Mouse (Mus musculus) intestine, embryonic 16.5 days (tissue): ENCODE measurements at regions not wholly inside any gene's neighbourhood (a gene's known extent, or its start where the extent isn't known, plus 50 kb on each side); places are given as distances from the start of the nearest gene placed in this dataset.
"Not testable (repeated sequence)": the region's sequence is repeated elsewhere in the genome, so short reads cannot be mapped to it uniquely, and the experiment has no call there.

Experiments used
- ATAC-seq: fragments of 200-750 bp; cut with Nextera tagmentation; 2 replicates; pipeline ENCODE4 v1.8.0; 2017; ENCODE audit warnings: moderate TSS enrichment, moderate library complexity
- H3K27ac ChIP-seq: fragments of 300-500 bp; sonication (generic); 2 replicates; pipeline ENCODE4 v1.5.1; 2014; ENCODE audit warnings: mild to moderate bottlenecking, low read length
- H3K27me3 ChIP-seq: fragments of 300-500 bp; sonication (generic); replicated peaks from 2 replicates; pipeline ENCODE4 v1.6.1; 2014; ENCODE audit warnings: low read length, control low read depth, mixed read lengths; ENCODE audit not compliant: control insufficient read depth, insufficient read depth
- H3K36me3 ChIP-seq: fragments of 300-500 bp; sonication (generic); 2 replicates; pipeline ENCODE4 v1.6.1; 2014; ENCODE audit warnings: low read length, control low read depth; ENCODE audit not compliant: control insufficient read depth, insufficient read depth
- H3K4me1 ChIP-seq: fragments of 300-500 bp; sonication (generic); 2 replicates; pipeline ENCODE4 v1.6.1; 2014; ENCODE audit warnings: low read length, control low read depth, mixed read lengths; ENCODE audit not compliant: control insufficient read depth, insufficient read depth
- H3K4me2 ChIP-seq: fragments of 300-500 bp; sonication (generic); 2 replicates; pipeline ENCODE4 v1.6.1; 2014; ENCODE audit warnings: low read depth, low read length, control low read depth
- H3K4me3 ChIP-seq: fragments of 300-500 bp; sonication (generic); 2 replicates; pipeline ENCODE4 v1.5.1; 2014; ENCODE audit warnings: mild to moderate bottlenecking, low read length
- H3K9ac ChIP-seq: fragments of 300-500 bp; sonication (generic); 2 replicates; pipeline ENCODE4 v1.6.1; 2014; ENCODE audit warnings: low read depth, low read length
- H3K9me3 ChIP-seq: fragments of 300-500 bp; sonication (generic); 2 replicates; pipeline ENCODE4 v1.6.1; 2016; ENCODE audit warnings: low read length, control low read depth; ENCODE audit not compliant: control insufficient read depth
- WGBS: fragments of 180-500 bp; shearing (Covaris S2); extraction: QIAGEN DNeasy Blood & Tissue Kit; methylation state at CpG from one replicate; pipeline ENCODE4 v1.1.7; 2014; 5-methylcytosine and 5-hydroxymethylcytosine counted together

DNA sequence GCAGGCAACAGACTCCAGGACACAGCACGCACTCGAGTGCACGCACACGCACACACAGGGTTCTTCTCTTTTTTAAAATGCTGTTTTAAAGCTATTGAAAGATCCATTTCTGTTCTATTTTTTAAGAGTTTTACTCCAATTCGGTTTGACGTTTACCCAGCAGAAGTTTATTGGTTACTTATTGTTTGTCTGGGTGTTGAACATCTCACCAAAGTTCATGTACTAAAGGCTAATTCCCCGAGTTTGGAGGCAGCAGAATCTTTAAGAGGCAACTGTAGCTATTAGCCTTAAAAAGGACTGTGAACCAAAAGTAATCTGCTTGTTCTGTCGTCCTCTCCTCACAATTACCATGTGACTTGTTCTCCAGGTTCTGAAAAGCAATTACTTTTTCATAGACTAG, 263.0 kb upstream of the Nfia start:
- Histone ChIP-seq H3K4me2 (no peak overlapping the region), H3K9ac (no peak overlapping the region), H3K36me3 (no peaks in the 10 kb centered on the region), H3K27me3 (no peaks in the 10 kb centered on the region), H3K27ac (no peak overlapping the region), H3K4me3 (no peak overlapping the region), H3K4me1 (no peaks in the 10 kb centered on the region), H3K9me3 (no peaks in the 10 kb centered on the region)
- ATAC-seq: no peak
- 72% methylated on average over 8 of the region's 8 CpGs for whole genome bisulfite sequencing

DNA sequence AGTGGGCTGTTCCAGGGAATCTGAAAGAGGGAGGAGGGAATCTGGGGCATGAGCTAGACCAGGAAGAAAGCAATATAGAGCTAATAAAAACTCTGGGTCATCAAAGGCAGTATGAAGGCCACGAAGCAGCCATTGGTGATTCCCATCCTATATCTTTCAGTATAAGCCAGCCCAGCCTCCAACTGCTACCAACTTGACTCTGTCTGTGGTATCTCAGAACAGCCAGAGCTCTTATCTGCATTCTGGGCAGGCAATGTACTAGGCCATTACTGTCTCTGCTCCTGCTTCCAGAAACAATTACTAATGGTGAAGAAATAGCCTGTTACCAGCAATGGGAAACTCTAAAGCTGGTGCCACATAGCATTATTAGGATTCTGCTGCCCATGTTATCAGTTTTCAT, 266.8 kb upstream of the Nfia start:
- Histone ChIP-seq H3K9ac (no peak overlapping the region), H3K4me2 (no peak overlapping the region), H3K4me3 (no peak overlapping the region), H3K4me1 (no peaks in the 10 kb centered on the region), H3K36me3 (no peaks in the 10 kb centered on the region), H3K27ac (no peak overlapping the region), H3K27me3 (no peaks in the 10 kb centered on the region), H3K9me3 (no peaks in the 10 kb centered on the region)
- 0 out of 2 replicates have a peak, but pooled peaks have one; percentile 42 for ATAC-seq
- WGBS: 42% methylated on average over 1 of the region's 1 CpGs

DNA sequence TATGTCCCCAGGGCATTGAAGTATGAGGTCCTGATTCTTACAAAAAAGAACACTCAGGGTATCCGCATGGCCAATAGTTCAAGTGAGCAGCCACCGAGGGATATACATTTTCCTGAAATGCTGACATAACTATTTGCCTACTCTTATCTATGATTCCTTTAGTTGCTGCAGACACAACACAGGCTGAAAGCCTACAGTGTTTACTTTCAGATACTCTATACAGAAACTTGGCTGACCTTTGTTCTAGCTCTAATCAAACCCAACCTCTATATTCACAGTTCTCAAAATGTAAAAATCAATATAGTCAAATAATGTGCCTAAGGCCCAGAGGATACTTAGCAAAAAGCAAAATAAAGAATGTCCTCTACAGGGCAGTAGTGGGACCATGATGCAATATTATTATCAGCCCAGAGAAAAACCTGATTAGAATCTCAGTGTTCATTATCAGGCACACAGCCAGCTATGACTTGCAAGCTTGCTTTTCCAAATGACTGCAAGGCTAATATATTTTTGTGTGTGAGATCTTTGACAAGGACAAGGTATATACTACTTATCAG, 281.2 kb upstream of the Nfia start:
- Histone ChIP-seq H3K27ac (no peak overlapping the region), H3K9ac (no peak overlapping the region), H3K36me3 (no peaks in the 10 kb centered on the region), H3K4me2 (no peak overlapping the region), H3K9me3 (no peaks in the 10 kb centered on the region), H3K4me1 (peaks cover 6% of the 10 kb centered on the region; the same call in 1 of the 2 replicates), H3K27me3 (no peaks in the 10 kb centered on the region), H3K4me3 (no peak overlapping the region)
- WGBS: 34% methylated on average over 2 of the region's 2 CpGs
- ATAC-seq: peak; percentile 88

GRCm38 (mm10) chr4:97486354-97486753, 286.2 kb upstream of the Nfia start:
- no peaks in the 10 kb centered on the region for H3K36me3 ChIP-seq
- no peaks in the 10 kb centered on the region for H3K9me3 ChIP-seq
- no peak overlapping the region for H3K9ac ChIP-seq
- peaks cover 6% of the 10 kb centered on the region; the same call in 1 of the 2 replicates for H3K4me1 ChIP-seq
- no peaks in the 10 kb centered on the region for H3K27me3 ChIP-seq
- no peak overlapping the region for H3K4me2 ChIP-seq
- 34% methylated on average over 10 of the region's 10 CpGs for WGBS
- no peak overlapping the region for H3K27ac ChIP-seq
- H3K4me3 ChIP-seq: no peak overlapping the region
- ATAC-seq: peak; percentile 76

GRCm38 (mm10) chr4:97485225-97485624, 287.3 kb upstream of the Nfia start:
- Histone ChIP-seq H3K4me2 (no peak overlapping the region), H3K27ac (no peak overlapping the region), H3K27me3 (no peaks in the 10 kb centered on the region), H3K9me3 (no peaks in the 10 kb centered on the region), H3K9ac (no peak overlapping the region), H3K4me3 (no peak overlapping the region), H3K36me3 (no peaks in the 10 kb centered on the region), H3K4me1 (0 out of 2 replicates have a peak, but pooled peaks cover 6% of the 10 kb centered on the region)
- WGBS: 70% methylated on average over 3 of the region's 3 CpGs
- no peak for ATAC-seq

- Histone ChIP-seq H3K27me3 (no peaks in the 10 kb centered on the region), H3K36me3 (no peaks in the 10 kb centered on the region), H3K9me3 (no peaks in the 10 kb centered on the region), H3K4me1 (0 out of 2 replicates have a peak, but pooled peaks cover 6% of the 10 kb centered on the region), H3K4me3 (no peak overlapping the region), H3K4me2 (no peak overlapping the region), H3K27ac (no peak overlapping the region), H3K9ac (no peak overlapping the region)
- WGBS: 47% methylated on average over 10 of the region's 10 CpGs
- ATAC-seq: no peak
Measured at GRCm38 (mm10) chr4:97482701-97483246, 289.8 kb upstream of the Nfia start.

- Histone ChIP-seq H3K27me3 (no peaks in the 10 kb centered on the region), H3K4me2 (no peak overlapping the region), H3K36me3 (no peaks in the 10 kb centered on the region), H3K9me3 (no peaks in the 10 kb centered on the region), H3K9ac (no peak overlapping the region), H3K27ac (no peak overlapping the region), H3K4me1 (peaks cover 7% of the 10 kb centered on the region; the same call in 1 of the 2 replicates), H3K4me3 (no peak overlapping the region)
- WGBS: 79% methylated on average over 3 of the region's 3 CpGs
- ATAC-seq: no peak
Measured at GRCm38 (mm10) chr4:97481836-97482235, 290.7 kb upstream of the Nfia start.

- whole genome bisulfite sequencing: 20% methylated on average over 3 of the region's 3 CpGs
- no peaks in the 10 kb centered on the region for H3K27me3 ChIP-seq
- H3K9ac ChIP-seq: no peak overlapping the region
- H3K9me3 ChIP-seq: no peaks in the 10 kb centered on the region
- H3K4me3 ChIP-seq: no peak overlapping the region
- H3K4me1 ChIP-seq: peaks cover 6% of the 10 kb centered on the region; the same call in 1 of the 2 replicates
- H3K36me3 ChIP-seq: no peaks in the 10 kb centered on the region
- H3K27ac ChIP-seq: no peak overlapping the region
- ATAC-seq: peak; percentile 86
- H3K4me2 ChIP-seq: no peak overlapping the region
Measured at GRCm38 (mm10) chr4:97476571-97477190, 293.7 kb upstream of the Gm10192 start.

- ATAC-seq: peak; percentile 51; the same call in 1 of the 2 replicates
Measured at GRCm38 (mm10) chr4:97473492-97473891, 290.5 kb upstream of the Gm10192 start.

More at GRCm38 (mm10) chr4:97473492-97473891, 290.5 kb upstream of the Gm10192 start:
- not testable (repeated sequence) for H3K4me3 ChIP-seq, H3K9ac ChIP-seq, H3K4me1 ChIP-seq, H3K36me3 ChIP-seq, H3K9me3 ChIP-seq, H3K27me3 ChIP-seq, H3K27ac ChIP-seq, H3K4me2 ChIP-seq
- WGBS: 80% methylated on average over 8 of the region's 8 CpGs
